Mouse (Mus musculus): ENCODE data around the gene Lpcat2b. TPM values are rescaled to one million over a fixed set of nuclear protein-coding genes. Genes with fewer than 3 reads are reported as not detected.
A peak's percentile ranks its signal among the peaks of the same experiment; 100 is the strongest.

Lpcat2b gene
- total RNA-seq, 2 experiments from 2014 or later: 0.33 TPM; not detected in 1

GRCm38 (mm10) chr5:107415098-107415497, 16.3 kb upstream of the Lpcat2b start:
- no peak for TF ChIP-seq CTCF (IDR thresholded peaks at IDR 0.05)
- H3K4me3 ChIP-seq: no peak overlapping the region
- peak overlapping the region; percentile 89 for H3K27ac ChIP-seq
- intact Hi-C loops (cut with DNase I): no loop called here
- no peak for DNase-seq (ENCODE audit: extremely low spot score in 1 of 2, low spot score in 2 of 2)

GRCm38 (mm10) chr5:107421676-107422075, 9.7 kb upstream of the Lpcat2b start:
- DNase-seq (ENCODE audit: extremely low spot score in 1 of 2, low spot score in 2 of 2): no peak
- no peak for TF ChIP-seq CTCF (IDR thresholded peaks at IDR 0.05)
- intact Hi-C loops (cut with DNase I): no loop called here

GRCm38 (mm10) chr5:107434001-107434400, 2.7 kb downstream of the Lpcat2b start:
- no peak; the same call in 1 of the 2 replicates for TF ChIP-seq CTCF (IDR thresholded peaks at IDR 0.05)
- no peak overlapping the region; the same call in 1 of the 2 replicates for H3K27ac ChIP-seq
- no peak overlapping the region for H3K4me3 ChIP-seq
- no peak for DNase-seq (ENCODE audit: extremely low spot score in 1 of 2, low spot score in 2 of 2)
- intact Hi-C loops (cut with DNase I): no loop called here

More at GRCm38 (mm10) chr5:107421676-107422075, 9.7 kb upstream of the Lpcat2b start:
- Histone ChIP-seq H3K27ac (no peak overlapping the region), H3K4me3 (no peak overlapping the region)

GRCm38 (mm10) chr5:107436185-107436584, 4.8 kb downstream of the Lpcat2b start:
- TF ChIP-seq CTCF (IDR thresholded peaks at IDR 0.05): no peak
- intact Hi-C loops (cut with DNase I): loop anchor here (5.0 kb wide), 2 partner anchors 61 to 161 kb away; partner anchors contain the start of genes Glmn and Rpap2
- no peak for DNase-seq (ENCODE audit: extremely low spot score in 1 of 2, low spot score in 2 of 2)

DNA sequence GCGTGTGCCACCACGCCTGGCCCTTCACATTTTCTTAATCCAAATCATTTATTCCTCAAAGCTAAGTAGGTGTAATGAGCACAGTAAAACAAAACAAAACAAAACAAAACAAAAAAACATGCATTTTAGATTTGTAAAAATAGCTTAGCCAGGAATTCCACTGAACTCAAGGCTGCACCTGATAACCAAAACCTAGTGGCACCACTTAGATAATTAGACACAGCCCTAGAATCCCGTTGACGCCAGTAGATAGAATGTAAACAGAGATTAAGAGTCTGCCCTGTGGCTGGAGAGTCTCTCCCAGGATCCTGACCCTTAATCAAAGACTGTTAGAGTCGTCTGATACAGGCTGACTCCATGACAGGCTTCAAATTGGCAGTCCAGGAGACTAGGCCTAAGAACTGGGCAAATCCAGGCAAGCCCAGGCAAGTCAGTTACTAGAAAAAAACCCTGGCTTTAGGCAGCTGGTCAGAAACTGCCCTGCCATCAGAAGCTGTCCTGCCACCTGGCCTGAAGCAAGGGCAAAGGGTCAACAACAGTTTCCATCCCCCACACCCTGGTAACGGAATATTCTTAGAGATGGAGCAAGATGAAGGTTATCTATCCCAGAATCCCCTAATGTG, 5.3 kb downstream of the Lpcat2b start:
- Histone ChIP-seq H3K4me3 (no peak overlapping the region), H3K27ac (no peak overlapping the region; the same call in 1 of the 2 replicates)
- no peak for DNase-seq (ENCODE audit: extremely low spot score in 1 of 2, low spot score in 2 of 2)
- no peak for TF ChIP-seq CTCF (IDR thresholded peaks at IDR 0.05)
- intact Hi-C loops (cut with DNase I): loop anchor here (5.0 kb wide), 2 partner anchors 61 to 161 kb away; partner anchors contain the start of genes Glmn and Rpap2

More at GRCm38 (mm10) chr5:107436185-107436584, 4.8 kb downstream of the Lpcat2b start:
- Histone ChIP-seq H3K4me3 (no peak overlapping the region), H3K27ac (no peak overlapping the region)

- intact Hi-C loops (cut with DNase I): loop anchor here (2.0 to 5.0 kb wide), 3 partner anchors 33 to 160 kb away; partner anchors contain the start of genes Glmn and Rpap2
- peak; percentile 92 for DNase-seq (ENCODE audit: extremely low spot score in 1 of 2, low spot score in 2 of 2)
- no peak for TF ChIP-seq CTCF (IDR thresholded peaks at IDR 0.05)
Observed at GRCm38 (mm10) chr5:107437464-107438281, 6.3 kb downstream of the Lpcat2b start, which contains the start of gene Btbd8. TSS of gene Btbd8 (plus strand) at chr5:107437997.

DNA sequence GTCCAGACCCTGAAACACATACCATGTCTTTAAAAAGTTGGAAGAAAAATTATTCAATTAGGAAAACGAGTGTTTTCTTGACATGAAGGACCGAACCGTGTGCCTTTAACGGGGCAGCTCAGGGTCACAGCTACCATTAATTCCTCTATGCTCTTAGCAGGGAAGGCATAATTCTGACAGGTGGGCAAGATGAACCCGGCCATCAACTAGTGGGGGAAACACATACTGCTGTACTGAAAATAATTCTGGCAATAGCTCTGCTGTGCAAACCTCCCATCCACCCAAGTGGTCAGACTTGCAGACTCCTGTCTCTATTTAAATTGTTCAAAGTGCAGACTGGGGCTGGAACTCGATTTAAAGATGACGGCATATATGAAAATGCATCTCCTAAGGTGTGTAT, 7.0 kb downstream of the Lpcat2b start:
- intact Hi-C loops (cut with DNase I): loop anchor here (2.0 to 5.0 kb wide), 3 partner anchors 34 to 159 kb away; partner anchors contain the start of genes Glmn and Rpap2
- DNase-seq (ENCODE audit: extremely low spot score in 1 of 2, low spot score in 2 of 2): no peak
- TF ChIP-seq CTCF (IDR thresholded peaks at IDR 0.05): no peak; the same call in 1 of the 2 replicates
- Histone ChIP-seq H3K27ac (peak overlapping the region; percentile 98), H3K4me3 (peak overlapping the region; percentile 93)

More at GRCm38 (mm10) chr5:107437464-107438281, 6.3 kb downstream of the Lpcat2b start, which contains the start of gene Btbd8:
- Histone ChIP-seq H3K27ac (peak within 1 kb of the TSS; percentile 98), H3K4me3 (peak within 1 kb of the TSS; percentile 93)

DNA sequence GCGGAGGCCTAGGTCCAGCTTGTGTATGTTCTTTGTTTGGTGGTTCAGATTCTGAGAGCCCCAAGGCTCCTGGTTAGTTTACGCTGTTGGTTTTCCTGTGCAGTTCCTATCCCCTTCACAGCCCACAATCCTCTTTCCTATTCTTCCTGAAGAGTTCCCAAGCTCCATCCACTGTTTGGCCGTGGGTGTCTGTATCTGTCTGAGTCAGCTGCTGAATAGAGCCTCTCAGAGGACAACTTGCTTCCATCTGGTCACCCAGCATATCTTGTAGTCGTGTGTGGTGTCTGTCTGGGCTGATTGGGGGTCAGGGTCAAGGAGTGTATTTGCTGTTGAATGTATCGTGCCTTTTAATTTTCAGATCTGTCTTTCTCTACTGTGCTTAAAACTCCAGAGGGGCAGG, 10.5 kb downstream of the Lpcat2b start:
- DNase-seq (ENCODE audit: extremely low spot score in 1 of 2, low spot score in 2 of 2): no peak
- no peak overlapping the region for H3K4me3 ChIP-seq
- H3K27ac ChIP-seq: peak overlapping the region; percentile 71
- TF ChIP-seq CTCF (IDR thresholded peaks at IDR 0.05): no peak
- intact Hi-C loops (cut with DNase I): no loop called here

DNA sequence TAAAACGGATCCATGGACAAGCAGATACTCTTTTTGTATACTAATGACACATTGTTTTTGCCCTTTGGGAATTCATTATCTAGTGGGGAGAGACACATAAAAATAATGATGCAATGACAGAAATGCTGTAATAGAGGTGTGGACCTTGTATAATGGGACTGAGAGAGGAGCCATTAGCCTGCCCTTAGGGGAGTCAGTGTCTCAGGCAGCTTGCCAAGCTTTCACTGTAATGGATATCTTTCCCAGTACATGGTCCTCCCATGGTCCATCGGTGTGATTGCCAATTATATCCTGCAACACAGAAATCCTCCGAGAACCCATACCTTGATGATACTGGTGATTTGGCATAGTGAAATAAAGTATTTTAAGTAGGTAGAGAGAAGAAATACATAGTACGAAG, 12.9 kb downstream of the Lpcat2b start:
- intact Hi-C loops (cut with DNase I): no loop called here
- H3K27ac ChIP-seq: no peak overlapping the region
- no peak for DNase-seq (ENCODE audit: extremely low spot score in 1 of 2, low spot score in 2 of 2)
- TF ChIP-seq CTCF (IDR thresholded peaks at IDR 0.05): no peak
- H3K4me3 ChIP-seq: no peak overlapping the region

DNA sequence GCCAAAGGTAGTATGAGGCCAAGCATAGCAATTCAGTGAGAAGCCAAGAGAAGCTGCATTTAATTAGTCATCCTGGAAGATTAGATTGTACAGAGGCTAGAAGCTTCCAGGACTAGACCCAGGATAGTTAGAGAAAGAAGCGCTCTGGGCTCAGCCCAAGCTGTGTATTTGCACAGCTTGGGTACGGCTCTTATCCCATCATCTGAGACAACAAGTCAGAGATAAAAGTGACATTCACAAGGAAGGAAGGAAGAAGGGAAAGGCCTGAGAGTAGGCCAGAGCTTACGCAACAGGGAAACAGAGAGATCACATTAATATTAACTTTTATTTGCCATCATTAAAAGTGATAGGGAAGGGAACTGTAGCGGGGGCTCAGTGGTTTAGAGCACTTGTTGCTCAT, 16.6 kb downstream of the Lpcat2b start:
- DNase-seq (ENCODE audit: extremely low spot score in 1 of 2, low spot score in 2 of 2): no peak
- intact Hi-C loops (cut with DNase I): loop anchor here (2.0 kb wide), 1 partner anchor 51 kb away; no protein-coding TSS in a partner anchor
- Histone ChIP-seq H3K27ac (peak overlapping the region; percentile 1), H3K4me3 (no peak overlapping the region)
- no peak for TF ChIP-seq CTCF (IDR thresholded peaks at IDR 0.05)

DNA sequence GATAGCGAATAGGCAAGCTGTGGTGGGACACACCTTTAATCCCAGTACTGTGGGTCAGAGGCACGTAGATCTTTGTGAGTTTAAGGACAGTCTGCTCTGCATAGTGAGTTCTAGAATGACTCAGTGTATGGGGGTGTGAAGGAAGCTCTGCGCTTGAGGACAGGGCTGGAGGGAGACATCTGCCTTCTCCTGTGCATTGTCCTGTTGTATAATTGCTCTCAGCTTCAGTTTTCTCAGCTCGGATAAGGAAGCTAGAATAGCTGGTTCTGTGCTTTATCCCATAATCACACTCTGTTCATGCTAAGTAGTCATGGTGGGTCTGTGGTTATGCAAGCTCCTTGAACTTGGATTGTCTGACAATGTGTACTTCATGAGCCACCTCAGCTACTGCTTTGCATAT, 17.4 kb downstream of the Lpcat2b start:
- Histone ChIP-seq H3K27ac (peak overlapping the region; percentile 36), H3K4me3 (no peak overlapping the region)
- intact Hi-C loops (cut with DNase I): loop anchor here (2.0 kb wide), 1 partner anchor 50 kb away; no protein-coding TSS in a partner anchor
- no peak for TF ChIP-seq CTCF (IDR thresholded peaks at IDR 0.05)
- no peak for DNase-seq (ENCODE audit: extremely low spot score in 1 of 2, low spot score in 2 of 2)
